Mouse (Mus musculus) sigmoid colon, adult 10 weeks (tissue): ENCODE measurements around the gene Ccdc169. TPM values are rescaled to one million over a fixed set of nuclear protein-coding genes. Genes with fewer than 3 reads are reported as not detected.

Experiments
- polyA plus RNA-seq: library from polyadenylated mRNA; stranded (reverse); fragments of 350-450 nt; fragmentation: Illumina TruSeq; extraction: RNeasy Lipid Tissue Mini Kit (QIAGEN cat#74804); gene quantifications from one replicate; pipeline ENCODE4 v1.2.3, GENCODE M21; 2014; ENCODE audit warnings: low read depth, low replicate concordance

The Ccdc169 gene
- 0.44 TPM for polyA plus RNA-seq

GRCm38 (mm10) chr3:55137039-55137438 lies at the start of gene Ccdc169:
Gene Ccdc169 (plus strand): TSS chr3:55137339.

GRCm38 (mm10) chr3:55111935-55112709 lies 25.0 kb upstream of the Ccdc169 start, which contains the start of gene Spg20:
Gene Spg20 (plus strand): TSS chr3:55112108.

GRCm38 (mm10) chr3:55181766-55182165 lies 44.6 kb downstream of the Ccdc169 start, which contains the start of gene Sohlh2:
Gene Sohlh2 (plus strand): TSS chr3:55182028.

Other genes with a start within 250 kb of the Ccdc169 start
- gene Sertm1, start 221.5 kb upstream of the Ccdc169 start, polyA plus RNA-seq, result not detected
- gene Ccna1, start 81.8 kb upstream of the Ccdc169 start, polyA plus RNA-seq, result not detected
- 12.7 TPM for gene Spg20, start 25.2 kb upstream of the Ccdc169 start, polyA plus RNA-seq
- not detected for gene Sohlh2, start 44.7 kb downstream of the Ccdc169 start, polyA plus RNA-seq
- gene Dclk1, start 105.0 kb downstream of the Ccdc169 start, polyA plus RNA-seq, result 44.2 TPM